Mouse (Mus musculus) hematopoietic stem cell, adult 5-6 weeks (primary cell): ENCODE results near the gene Agbl4. TPM values are rescaled to one million over a fixed set of nuclear protein-coding genes. Genes with fewer than 3 reads are reported as not detected.

Source experiments
- ATAC-seq, 2 experiments: fragments of 125-278 bp in 1 of 2; replicated peaks in 1 of 2; 2 replicates each; pipeline ENCODE4 v1.8.0; 2016 to 2017; ENCODE audit warnings: inconsistent platforms in 2 of 2, mild to moderate bottlenecking in 2 of 2, moderate number of reproducible peaks in 2 of 2, low read depth in 1 of 2, moderate TSS enrichment in 1 of 2; ENCODE audit not compliant: low FRiP score in 2 of 2, poor library complexity in 2 of 2, severe bottlenecking in 2 of 2, insufficient read depth in 1 of 2, low TSS enrichment in 1 of 2
- total RNA-seq: library from RNA; stranded (forward); fragments of 172-1452, 232-1000 nt; gene quantifications from 2 replicates; pipeline ENCODE4 v1.2.3, GENCODE M21; 2017

The Agbl4 gene
- total RNA-seq, 1 experiment from 2014 or later, result not detected

- no peak for ATAC-seq
Measured at GRCm38 (mm10) chr4:111447918-111448317, 1050.5 kb downstream of the Agbl4 start.

DNA sequence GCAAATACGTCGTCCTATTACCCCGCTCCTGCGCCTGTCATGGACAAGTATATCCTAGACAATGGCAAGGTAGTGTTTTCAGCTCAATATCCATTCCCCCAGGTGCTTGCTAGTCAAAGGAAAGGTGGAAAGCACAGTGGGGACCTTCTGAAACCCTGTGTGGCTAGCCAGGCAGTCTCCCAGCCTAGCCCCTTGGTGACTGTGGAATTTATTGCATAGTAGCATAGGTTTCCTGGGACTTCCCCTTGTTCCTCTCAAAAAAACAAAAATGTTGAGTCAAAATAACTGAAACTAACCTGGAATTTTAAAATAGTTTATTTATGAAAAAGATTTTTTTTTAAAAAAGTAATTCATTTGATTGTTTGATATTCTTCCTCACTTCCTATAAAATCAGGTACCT, 1051.1 kb downstream of the Agbl4 start:
- no peak for ATAC-seq

GRCm38 (mm10) chr4:111449442-111450199, 1052.2 kb downstream of the Agbl4 start:
- no peak for ATAC-seq

DNA sequence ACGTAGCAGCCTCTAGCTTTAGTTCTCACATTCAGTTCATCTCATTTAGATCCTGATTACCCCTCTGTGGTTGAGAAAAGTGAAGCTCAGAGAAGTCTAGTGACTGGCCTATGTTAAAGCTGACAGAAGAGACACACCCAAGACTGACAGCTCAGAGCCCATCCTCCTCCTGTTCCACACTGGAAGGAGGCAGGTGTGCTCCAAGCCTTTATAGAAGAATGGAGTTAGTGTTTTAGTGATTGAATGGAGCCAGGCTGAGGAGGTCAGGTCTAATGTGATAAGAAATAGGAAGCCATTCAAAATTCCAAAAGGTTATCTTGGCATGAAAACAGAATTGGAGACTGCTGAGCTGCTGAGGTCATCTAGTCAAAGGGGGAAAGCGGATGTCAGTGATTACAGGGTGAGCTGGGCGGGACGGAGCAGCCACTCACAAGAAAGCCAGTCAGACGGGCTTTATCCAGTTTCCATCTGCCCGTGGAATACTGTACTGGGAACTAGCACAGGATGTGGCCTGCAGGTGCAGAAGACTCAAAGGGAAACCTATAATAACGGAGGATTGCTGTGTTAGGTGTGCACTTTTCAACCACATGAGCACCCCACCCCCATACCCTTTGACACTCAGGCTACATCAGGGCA, 1053.9 kb downstream of the Agbl4 start:
- ATAC-seq, result no peak

DNA sequence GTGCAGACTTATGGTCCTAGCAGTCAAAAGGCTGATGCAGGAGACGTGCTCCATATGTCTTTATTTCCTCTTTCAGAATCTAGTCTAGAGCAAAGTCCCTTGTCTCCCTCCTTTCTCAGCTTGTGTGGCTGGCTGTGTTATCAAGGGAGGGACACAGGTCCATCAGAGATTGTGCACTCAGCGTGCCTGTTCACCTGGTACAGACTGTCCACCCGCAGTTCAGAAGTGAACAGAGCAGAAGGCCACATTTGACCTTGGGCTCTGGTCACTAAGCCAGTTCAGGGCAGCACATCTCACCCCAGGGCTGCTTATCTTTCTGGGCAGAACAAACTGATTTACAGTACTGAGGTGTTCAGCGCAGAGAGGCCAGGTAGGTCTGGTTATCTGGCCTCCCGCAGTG, 1054.7 kb downstream of the Agbl4 start:
- no peak for ATAC-seq

DNA sequence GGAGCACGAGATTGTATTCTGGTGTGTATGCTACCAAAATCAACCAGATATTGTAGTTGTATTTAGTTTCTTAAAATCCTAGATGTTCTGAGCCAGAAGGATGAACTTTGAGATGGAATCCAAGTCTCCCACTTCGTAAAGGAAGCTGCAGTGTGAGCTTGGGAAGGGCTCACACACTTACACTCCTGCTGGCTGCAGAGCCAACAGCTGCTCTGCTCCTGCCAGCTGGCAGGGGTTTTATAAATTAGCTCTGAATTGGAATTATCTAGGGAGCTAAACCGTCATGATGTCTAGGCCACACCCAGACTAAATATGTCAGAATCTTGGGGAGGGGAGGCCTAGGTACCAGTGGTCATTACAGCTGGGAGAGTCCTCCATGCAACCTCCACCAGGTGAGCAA, 1055.8 kb downstream of the Agbl4 start:
- no peak for ATAC-seq

DNA sequence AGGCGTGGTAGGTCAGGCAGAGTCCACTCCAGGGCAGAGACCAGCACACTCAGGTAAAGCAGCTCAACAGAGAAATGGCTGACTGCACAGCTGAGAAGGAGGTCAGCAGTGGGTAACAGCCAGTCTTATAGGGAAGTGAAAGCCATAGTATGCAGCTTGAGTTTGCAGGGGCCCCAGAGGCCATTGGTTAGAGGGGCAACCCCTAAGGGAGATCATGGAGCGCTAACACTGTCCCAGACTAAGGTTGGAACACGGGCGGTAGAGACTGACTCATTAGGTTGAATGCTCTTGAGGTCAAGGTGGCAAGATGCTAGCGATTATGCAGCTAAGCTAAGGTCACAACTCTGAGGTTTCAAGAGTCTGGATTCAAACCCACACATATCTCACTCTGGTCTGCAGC, 1058.2 kb downstream of the Agbl4 start:
- no peak for ATAC-seq

- ATAC-seq, result no peak
Measured at GRCm38 (mm10) chr4:111457568-111457967, 1060.1 kb downstream of the Agbl4 start.

DNA sequence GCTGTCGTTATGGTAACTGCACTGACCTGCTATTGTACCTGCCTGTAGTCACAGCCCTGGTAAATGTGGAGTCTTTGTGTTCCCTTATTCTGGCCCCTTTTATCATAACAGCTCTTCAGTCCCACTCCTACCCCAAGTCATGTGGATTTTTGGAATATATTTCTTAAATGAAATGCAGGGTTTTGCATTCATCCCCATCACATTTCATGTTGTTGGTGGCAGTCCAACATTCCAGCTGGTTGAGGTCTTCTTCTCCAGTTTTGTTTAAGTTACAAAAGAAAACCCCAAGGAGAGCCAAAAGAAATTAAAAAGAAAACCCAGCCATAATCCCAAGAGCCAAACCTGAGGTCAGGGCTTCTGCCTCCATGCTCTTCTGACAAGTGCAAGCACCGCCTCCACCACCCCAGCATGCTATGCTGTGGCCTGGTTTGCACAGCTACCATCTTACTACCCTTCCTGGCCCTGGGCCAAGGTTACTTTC, 1069.9 kb downstream of the Agbl4 start:
- ATAC-seq, result no peak

GRCm38 (mm10) chr4:111467796-111468195, 1070.3 kb downstream of the Agbl4 start:
- no peak for ATAC-seq

DNA sequence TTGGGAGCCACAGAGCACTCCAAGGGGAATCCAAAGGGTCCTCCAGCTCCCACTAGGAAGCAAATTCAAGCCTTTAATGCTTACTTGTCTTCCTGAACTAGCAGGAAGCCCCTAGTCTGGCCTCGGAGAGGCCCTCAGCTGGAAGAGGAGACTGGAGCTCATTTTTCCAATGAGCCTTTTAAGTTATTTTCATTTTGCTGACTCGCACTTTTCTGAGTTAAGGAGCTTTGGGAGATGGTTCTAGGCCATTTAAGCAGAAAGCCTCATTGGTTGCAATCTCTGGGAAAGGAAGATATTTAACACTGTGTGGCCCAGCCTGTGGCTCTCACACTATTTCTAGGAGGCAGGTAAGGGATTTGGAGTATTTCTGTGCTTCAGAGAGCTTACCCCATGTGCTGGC, 1072.4 kb downstream of the Agbl4 start:
- no peak for ATAC-seq

GRCm38 (mm10) chr4:111471726-111472125, 1074.3 kb downstream of the Agbl4 start:
- ATAC-seq, result no peak

- ATAC-seq, result no peak
Measured at GRCm38 (mm10) chr4:111472511-111472910, 1075.0 kb downstream of the Agbl4 start.

DNA sequence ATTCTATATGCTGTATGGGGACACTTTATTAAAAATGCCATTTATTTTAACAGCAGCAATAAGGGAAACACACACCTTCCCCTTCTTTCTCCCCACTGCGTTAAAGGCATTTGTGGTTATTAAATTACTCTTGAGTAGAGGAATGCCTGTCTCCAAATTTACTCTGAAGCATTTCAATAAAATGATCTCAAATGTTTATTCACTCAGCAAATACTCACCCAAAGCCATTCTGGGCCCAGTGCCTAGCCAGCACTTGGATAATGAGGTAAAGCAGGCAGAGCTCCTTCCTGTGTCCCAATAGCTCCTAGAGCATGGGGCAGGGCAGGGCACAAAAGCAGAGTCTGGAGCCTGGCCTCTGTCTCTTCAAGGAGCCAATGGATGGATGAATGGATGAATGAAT, 1075.6 kb downstream of the Agbl4 start:
- no peak for ATAC-seq

DNA sequence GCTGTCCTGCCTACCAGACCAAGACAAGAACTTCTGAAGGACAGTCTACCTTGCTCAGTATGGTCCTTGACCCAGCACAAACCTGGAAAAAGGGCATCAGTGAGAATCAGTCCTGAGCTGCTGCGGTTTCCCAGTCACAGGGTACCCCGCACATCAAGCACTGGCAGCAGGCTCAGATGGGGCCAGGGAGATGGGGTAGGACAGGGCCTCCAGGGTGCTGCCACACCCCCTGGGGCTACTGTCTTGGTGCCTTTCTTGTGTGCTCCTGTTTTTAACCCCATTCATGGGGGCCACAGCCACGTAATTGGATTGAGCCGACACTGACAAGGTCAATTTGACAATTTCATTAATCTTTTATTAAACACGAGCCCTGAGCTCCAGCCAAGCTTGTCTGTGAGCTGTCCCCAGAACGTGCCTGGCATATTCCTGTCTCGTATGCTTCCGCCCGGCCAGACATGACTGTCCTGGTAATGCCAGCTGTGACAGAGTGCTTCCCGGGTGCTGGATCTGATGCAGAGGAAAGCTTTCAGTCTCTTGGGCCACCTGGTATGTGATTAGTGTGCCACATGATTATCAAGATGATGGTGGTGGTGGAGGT, 1078.0 kb downstream of the Agbl4 start:
- no peak for ATAC-seq

- no peak for ATAC-seq
Measured at GRCm38 (mm10) chr4:111477507-111477906, 1080.0 kb downstream of the Agbl4 start.

GRCm38 (mm10) chr4:111483499-111483898, 1086.0 kb downstream of the Agbl4 start:
- no peak for ATAC-seq

DNA sequence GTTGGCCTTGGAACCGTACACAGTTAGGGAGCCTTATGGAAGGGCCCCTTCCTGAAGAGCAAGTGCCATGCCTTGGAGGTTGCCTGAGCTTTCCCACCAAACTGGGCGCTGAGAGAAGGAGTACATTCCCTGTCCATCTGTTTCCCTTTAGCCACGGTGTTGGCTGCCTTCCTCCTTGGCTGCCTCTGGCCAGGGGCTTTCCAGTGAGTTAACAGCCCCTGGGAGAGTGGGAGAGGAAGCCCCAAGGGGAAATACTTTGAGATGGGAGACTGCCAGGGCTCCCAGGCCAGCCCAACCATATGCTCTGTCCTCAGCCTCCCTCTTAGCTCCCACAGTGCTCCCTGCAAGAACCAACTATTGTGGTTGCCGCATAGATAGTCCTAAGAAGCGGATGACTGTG, 1087.7 kb downstream of the Agbl4 start:
- ATAC-seq, result no peak
